Mouse (Mus musculus) kidney, adult 2 months (tissue): ENCODE measurements around the gene Acot11. TPM values are rescaled to one million over a fixed set of nuclear protein-coding genes. Genes with fewer than 3 reads are reported as not detected.

Source experiments
- DNase-seq: peaks from one replicate; pipeline ENCODE4 v3.0.0; 2021
- H3K27ac ChIP-seq: fragments of 200-500 bp; 2 replicates; pipeline ENCODE4 v1.5.1; 2012; ENCODE audit warnings: low read depth, low read length, control low read depth, inconsistent platforms; ENCODE audit not compliant: insufficient read depth
- H3K27me3 ChIP-seq: fragments of 200-500 bp; replicated peaks from 2 replicates; pipeline ENCODE4 v1.6.1; 2012; ENCODE audit warnings: mild to moderate bottlenecking, moderate library complexity, low read length, inconsistent platforms; ENCODE audit not compliant: control insufficient read depth, insufficient read depth
- H3K36me3 ChIP-seq: fragments of 200-500 bp; 2 replicates; pipeline ENCODE4 v1.6.1; 2012; ENCODE audit warnings: mild to moderate bottlenecking, moderate library complexity, low read length, inconsistent platforms; ENCODE audit not compliant: control insufficient read depth, insufficient read depth
- H3K4me1 ChIP-seq: fragments of 200-500 bp; 2 replicates; pipeline ENCODE4 v1.6.1; 2011; ENCODE audit warnings: low read length; ENCODE audit not compliant: control insufficient read depth, insufficient read depth
- H3K4me3 ChIP-seq: fragments of 200-500 bp; 2 replicates; pipeline ENCODE4 v1.5.1; 2011; ENCODE audit warnings: mild to moderate bottlenecking, low read depth, low read length, control low read depth; ENCODE audit not compliant: insufficient read depth
- CTCF ChIP-seq: fragments of 200-500 bp; conservative IDR thresholded peaks from 2 replicates; pipeline ENCODE4 v1.5.1; 2011; ENCODE audit warnings: low read depth, mild to moderate bottlenecking, control low read depth, low read length, moderate library complexity, mixed read lengths; ENCODE audit not compliant: insufficient read depth, insufficient read length
- POLR2A ChIP-seq: fragments of 200-500 bp; IDR thresholded peaks from one replicate; pipeline ENCODE4 v1.6.1; 2011; ENCODE audit warnings: low read depth, low read length, control low read depth
- WGBS: fragments of 180-500 bp; shearing (Covaris S2); methylation state at CpG from one replicate; pipeline ENCODE4 v1.1.7; 2018; 5-methylcytosine and 5-hydroxymethylcytosine counted together
- polyA plus RNA-seq: library from polyadenylated mRNA; depleted of rRNA; stranded (reverse); fragments of >200 nt; gene quantifications from 2 replicates; pipeline ENCODE4 v1.2.3, GENCODE M21; 2012

Gene Acot11
- polyA plus RNA-seq, 1 experiment, result 20.2 TPM

DNA sequence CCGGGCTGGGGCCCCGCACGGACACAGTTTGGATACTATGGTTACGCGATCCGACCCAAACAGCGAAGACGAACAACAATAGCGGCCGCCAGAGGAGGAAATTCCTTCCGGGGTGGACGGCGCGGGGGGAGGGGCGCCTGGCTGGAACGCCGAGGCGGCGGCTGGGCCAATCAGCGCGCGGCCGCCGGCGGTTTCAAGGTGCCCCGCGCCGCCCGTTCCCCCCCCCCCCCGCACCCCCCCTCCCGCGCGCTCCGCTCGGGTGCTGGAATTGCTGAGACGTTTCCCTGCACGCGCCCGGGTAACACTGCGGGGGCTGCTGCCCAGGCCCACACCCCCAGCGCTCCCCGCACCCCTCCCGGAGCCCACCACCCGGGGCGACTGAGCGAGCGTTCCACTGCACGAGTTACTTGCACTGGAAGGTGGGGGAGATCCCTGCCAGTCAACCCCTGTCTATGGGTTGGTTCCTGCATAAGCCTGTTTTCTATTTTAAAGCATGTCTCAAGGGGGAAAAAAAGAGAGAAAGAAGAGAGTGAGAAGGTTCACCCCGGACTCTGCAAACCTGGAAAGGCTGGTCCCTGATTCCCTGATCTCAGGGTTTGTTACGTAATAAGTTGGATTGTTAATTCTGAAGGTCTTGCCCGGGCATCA, 35.3 kb upstream of the Acot11 start:
- H3K27me3 ChIP-seq, result no peaks in the 10 kb centered on the region

DNA sequence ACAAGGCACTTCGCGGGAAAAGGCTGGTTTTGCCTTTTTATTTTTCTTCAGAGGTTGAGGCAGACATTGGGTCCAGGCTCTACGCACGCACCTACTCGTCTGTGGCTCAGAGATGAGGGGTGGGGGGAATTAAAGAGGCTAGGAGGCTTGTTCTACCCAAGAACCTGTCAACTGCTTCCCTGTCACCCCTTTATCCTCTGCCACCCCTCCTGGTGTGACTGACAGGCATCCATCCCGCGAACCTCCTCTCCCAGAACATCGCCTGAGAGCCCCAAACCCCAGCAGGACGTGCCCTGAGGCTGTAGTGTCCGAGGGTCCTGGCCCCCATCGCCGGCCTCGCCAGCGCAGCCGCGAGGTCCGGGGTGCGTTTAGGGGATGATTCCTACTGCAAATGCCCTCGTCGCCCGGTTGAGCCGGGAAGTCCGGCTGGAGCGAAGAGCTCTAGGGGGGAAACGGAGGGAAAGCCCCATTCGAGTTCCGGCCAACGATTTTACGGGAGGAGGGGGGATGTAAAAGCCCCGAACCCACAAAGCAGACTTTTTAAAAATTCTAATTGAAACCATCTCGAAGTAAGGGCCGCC, 34.5 kb upstream of the Acot11 start:
- H3K4me3 ChIP-seq, result peak overlapping the region; percentile 74
- under 1% methylated on average over 32 of the region's 32 CpGs for WGBS
- TF ChIP-seq CTCF (no peak), POLR2A (no peak)
- H3K27me3 ChIP-seq, result no peaks in the 10 kb centered on the region
- H3K36me3 ChIP-seq, result no peaks in the 10 kb centered on the region
- H3K4me1 ChIP-seq, result peaks cover 6% of the 10 kb centered on the region; the same call in 1 of the 2 replicates
- peak overlapping the region; percentile 93 for H3K27ac ChIP-seq
- DNase-seq, result no peak

More for the DNA sequence above, 35.3 kb upstream of the Acot11 start:
- whole genome bisulfite sequencing, result under 1% methylated on average over 46 of the region's 51 CpGs
- peak; percentile 95 for DNase-seq
- Histone ChIP-seq H3K36me3 (no peaks in the 10 kb centered on the region), H3K27ac (peak overlapping the region; percentile 94), H3K4me3 (peak overlapping the region; percentile 85), H3K4me1 (peaks cover 6% of the 10 kb centered on the region; the same call in 1 of the 2 replicates)
- no peak for TF ChIP-seq CTCF
- peak; percentile 41 for TF ChIP-seq POLR2A

DNA sequence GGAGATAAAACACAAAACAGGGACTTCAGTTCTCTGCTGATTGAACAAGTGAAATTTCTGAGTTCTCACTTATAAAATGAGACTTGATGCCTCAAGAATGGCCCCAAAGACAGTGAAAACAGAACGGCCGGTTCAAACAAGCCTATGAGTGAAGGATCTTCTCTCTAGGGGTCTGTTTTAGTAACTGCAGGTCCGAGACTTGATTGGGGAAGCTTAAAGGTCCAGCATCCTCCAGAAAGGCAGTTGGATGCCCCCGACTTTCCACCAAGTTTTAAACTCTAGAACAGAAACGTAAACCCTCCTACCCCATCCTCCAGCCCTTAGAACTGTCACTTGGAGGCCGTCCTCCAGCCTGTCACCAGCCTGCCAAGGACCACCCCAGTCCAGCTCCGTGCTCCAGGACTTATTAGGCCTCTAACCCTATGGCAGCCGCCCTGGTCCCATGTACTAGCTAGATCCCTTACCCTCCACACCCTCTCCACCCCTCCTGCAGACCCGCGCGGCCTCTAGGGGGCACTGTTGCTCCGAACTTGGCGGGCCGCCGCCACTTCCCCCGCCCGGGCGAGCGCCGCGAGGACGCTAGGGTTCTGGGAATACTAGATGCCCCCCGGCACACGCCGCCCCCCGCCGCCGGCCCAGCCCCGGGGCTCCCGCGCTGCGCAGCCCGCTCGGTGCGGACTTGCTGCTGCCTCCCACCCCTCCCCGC, 33.9 kb upstream of the Acot11 start:
- Histone ChIP-seq H3K27me3 (no peaks in the 10 kb centered on the region), H3K36me3 (no peaks in the 10 kb centered on the region), H3K27ac (peak overlapping the region; percentile 93; the same call in 1 of the 2 replicates), H3K4me3 (peak overlapping the region; percentile 74), H3K4me1 (peaks cover 6% of the 10 kb centered on the region; the same call in 1 of the 2 replicates)
- peak; percentile 96 for DNase-seq
- peak; percentile 77 for TF ChIP-seq CTCF
- no peak for TF ChIP-seq POLR2A
- 5% methylated on average over 36 of the region's 36 CpGs for WGBS

DNA sequence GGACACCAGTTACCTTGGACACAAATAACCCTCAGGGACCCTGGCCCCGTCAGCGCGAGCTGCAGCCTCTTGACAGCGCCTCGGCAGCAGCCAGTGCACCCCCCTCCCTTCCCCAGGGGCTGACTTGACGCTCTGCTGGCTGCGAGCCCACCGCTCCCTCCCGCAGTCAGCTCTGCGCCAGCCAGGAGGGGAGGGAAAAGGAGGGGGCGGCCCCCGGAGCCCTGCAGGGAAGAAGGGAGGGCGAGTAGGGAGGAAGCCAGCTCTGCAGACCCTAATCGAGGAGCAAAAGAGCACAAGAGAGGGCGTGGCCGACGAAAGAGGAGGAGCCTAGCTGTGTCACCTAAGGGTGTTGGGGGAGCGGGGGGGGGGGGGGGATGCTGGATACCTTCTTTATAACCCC, 33.2 kb upstream of the Acot11 start:
- H3K27ac ChIP-seq, result no peak overlapping the region
- no peak for TF ChIP-seq POLR2A
- no peak for TF ChIP-seq CTCF
- DNase-seq, result peak; percentile 47
- under 1% methylated on average over 16 of the region's 18 CpGs for WGBS
- no peaks in the 10 kb centered on the region for H3K27me3 ChIP-seq
- no peaks in the 10 kb centered on the region for H3K36me3 ChIP-seq
- no peak overlapping the region for H3K4me3 ChIP-seq
- peaks cover 6% of the 10 kb centered on the region; the same call in 1 of the 2 replicates for H3K4me1 ChIP-seq

DNA sequence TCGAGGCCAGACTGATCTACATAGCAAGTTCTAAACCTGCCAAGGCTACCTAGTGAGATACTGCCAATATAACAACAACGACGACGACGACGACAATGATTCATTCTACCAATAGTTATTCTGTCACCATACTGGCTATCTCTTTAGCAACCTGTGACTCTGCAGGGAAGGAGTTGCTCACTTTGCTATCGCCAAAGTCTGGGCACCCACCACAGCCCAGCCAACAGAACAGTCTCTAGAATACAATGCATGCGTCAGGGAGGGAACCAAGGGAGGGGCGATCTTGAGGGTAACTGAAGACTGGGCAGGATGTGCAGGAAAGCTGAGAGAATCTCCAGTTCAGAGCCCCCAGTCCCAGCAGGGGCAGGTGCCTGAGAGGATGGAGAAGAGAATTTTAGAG, 32.6 kb upstream of the Acot11 start:
- TF ChIP-seq CTCF (no peak), POLR2A (no peak)
- H3K4me3 ChIP-seq, result no peak overlapping the region
- DNase-seq, result no peak
- no peaks in the 10 kb centered on the region for H3K27me3 ChIP-seq
- H3K36me3 ChIP-seq, result no peaks in the 10 kb centered on the region
- H3K27ac ChIP-seq, result no peak overlapping the region
- 21% methylated on average over 9 of the region's 9 CpGs for WGBS
- peaks cover 6% of the 10 kb centered on the region; the same call in 1 of the 2 replicates for H3K4me1 ChIP-seq

DNA sequence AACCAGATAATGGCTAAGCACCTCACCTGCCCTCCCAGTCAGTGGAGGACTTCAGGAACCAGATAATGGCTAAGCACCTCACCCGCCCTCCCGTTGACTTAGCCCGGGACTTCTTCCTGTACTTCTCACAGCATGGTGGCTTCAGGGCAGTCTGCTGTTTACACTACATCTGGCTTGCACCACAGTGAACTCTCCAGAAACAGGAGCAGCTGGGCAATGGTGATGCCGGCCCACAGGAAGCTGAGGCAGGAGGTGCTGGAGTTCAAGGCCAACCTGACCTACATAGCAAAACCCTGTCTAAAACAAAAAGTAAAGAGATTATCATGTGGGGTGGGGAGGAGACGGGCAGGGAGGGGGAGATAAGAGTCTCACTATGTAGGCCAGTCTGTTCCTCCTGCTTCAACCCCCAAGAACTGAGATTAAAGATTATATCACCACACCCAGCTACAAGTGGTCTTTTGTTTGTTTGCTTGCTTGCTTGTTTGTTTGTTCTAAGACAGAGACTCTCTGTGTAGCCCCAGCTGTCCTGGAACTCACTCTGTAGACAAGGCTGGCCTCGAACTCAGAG, 25.8 kb upstream of the Acot11 start:
- DNase-seq, result no peak
- Histone ChIP-seq H3K4me1 (peaks cover 13% of the 10 kb centered on the region), H3K36me3 (no peaks in the 10 kb centered on the region), H3K4me3 (no peak overlapping the region), H3K27me3 (no peaks in the 10 kb centered on the region), H3K27ac (no peak overlapping the region)
- 89% methylated on average over 6 of the region's 6 CpGs for WGBS
- TF ChIP-seq POLR2A, result no peak
- no peak for TF ChIP-seq CTCF
